Mouse (Mus musculus) forebrain, embryonic 16.5 days (tissue): ENCODE data around the gene Klf7. TPM values are rescaled to one million over a fixed set of nuclear protein-coding genes. Genes with fewer than 3 reads are reported as not detected.
A peak's percentile ranks its signal among the peaks of the same experiment; 100 is the strongest.

Source experiments
- ATAC-seq: fragments of 200-750 bp; cut with Nextera tagmentation; 2 replicates; pipeline ENCODE4 v1.8.0; 2017; ENCODE audit warnings: mild to moderate bottlenecking, moderate library complexity
- H3K27ac ChIP-seq: fragments of 300-500 bp; sonication (generic); 2 replicates; pipeline ENCODE4 v1.5.1; 2014; ENCODE audit warnings: low read length, control low read depth
- H3K27me3 ChIP-seq: fragments of 300-500 bp; sonication (generic); replicated peaks from 2 replicates; pipeline ENCODE4 v1.6.1; 2014; ENCODE audit warnings: low read length; ENCODE audit not compliant: control insufficient read depth, insufficient read depth
- H3K36me3 ChIP-seq: fragments of 300-500 bp; sonication (generic); 2 replicates; pipeline ENCODE4 v1.6.1; 2014; ENCODE audit not compliant: control insufficient read depth, insufficient read depth
- H3K4me1 ChIP-seq: fragments of 300-500 bp; sonication (generic); replicated peaks from 2 replicates; pipeline ENCODE4 v1.6.1; 2014; ENCODE audit warnings: low read length; ENCODE audit not compliant: control insufficient read depth, insufficient read depth
- H3K4me2 ChIP-seq: fragments of 300-500 bp; sonication (generic); 2 replicates; pipeline ENCODE4 v1.6.1; 2014; ENCODE audit warnings: mild to moderate bottlenecking, low read length, control low read depth
- H3K4me3 ChIP-seq: fragments of 300-500 bp; sonication (generic); replicated peaks from 2 replicates; pipeline ENCODE4 v1.5.1; 2014; ENCODE audit warnings: mild to moderate bottlenecking, low read length, control low read depth
- H3K9ac ChIP-seq: fragments of 300-500 bp; sonication (generic); replicated peaks from 2 replicates; pipeline ENCODE4 v1.6.1; 2014; ENCODE audit warnings: low read depth, low read length, control low read depth
- H3K9me3 ChIP-seq: fragments of 300-500 bp; sonication (generic); 2 replicates; pipeline ENCODE4 v1.6.1; 2016; ENCODE audit warnings: low read length; ENCODE audit not compliant: control insufficient read depth
- WGBS: fragments of 180-500 bp; shearing (Covaris S2); extraction: QIAGEN DNeasy Blood & Tissue Kit; methylation state at CpG from one replicate; pipeline ENCODE4 v1.1.7; 2014; 5-methylcytosine and 5-hydroxymethylcytosine counted together
- polyA plus RNA-seq: library from polyadenylated mRNA; unstranded; fragments of >200 nt; fragmentation: Nextera tagmentation; extraction: Ambion mirVana; gene quantifications from 2 replicates; pipeline ENCODE4 v1.2.1, GENCODE M21; 2015

The Klf7 gene
- polyA plus RNA-seq, 1 experiment from 2014 or later: 131 TPM

DNA sequence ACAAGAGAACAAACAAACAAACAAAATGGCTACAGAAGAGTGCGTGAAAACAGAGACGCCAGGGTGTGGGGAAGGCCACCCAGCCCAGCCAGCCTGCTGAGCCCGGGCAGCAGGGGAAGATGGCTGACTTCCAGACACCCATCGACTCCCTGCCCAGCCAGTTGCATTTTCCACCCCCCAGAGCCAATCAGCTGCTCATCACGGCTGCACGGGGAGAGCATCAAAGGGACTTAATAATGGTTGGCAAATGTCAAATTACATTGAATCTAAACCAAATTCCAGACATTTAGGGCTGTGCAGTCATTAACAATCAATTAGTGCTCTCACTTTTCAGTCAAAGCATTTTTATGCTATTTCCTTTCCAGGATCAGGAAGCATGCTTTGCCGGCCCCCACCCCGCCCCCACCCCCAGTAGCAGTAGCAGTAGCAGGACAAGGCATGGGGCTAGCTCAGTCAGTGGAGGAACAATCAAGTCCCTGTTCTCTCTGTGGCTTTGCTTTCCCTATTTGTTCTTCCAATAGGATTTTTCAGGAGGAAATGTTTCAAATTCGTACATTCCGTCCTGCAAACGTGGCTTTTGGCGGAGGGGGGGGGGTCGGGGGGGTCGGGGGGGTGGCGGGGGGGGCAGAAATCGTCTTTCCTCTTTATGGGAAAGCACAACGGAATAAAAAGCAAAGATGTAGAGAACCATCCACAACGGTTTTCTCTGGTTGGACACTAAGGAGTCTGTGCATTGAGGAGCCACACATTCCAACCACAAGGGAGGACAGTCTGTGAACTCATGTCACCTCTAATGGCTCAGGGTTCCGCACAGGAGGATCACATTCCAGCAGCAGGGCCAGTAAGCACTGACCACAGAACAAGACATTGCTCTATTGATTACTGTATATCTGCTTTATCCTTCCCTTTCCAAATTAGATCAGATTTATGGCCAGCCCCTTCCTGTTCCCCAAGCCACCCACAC lies 101.1 kb downstream of the Klf7 start:
- peak overlapping the region; percentile 23 for H3K4me2 ChIP-seq
- ATAC-seq: peak; percentile 90
- WGBS: 24% methylated on average over 19 of the region's 19 CpGs
- no peak overlapping the region for H3K4me3 ChIP-seq
- H3K27ac ChIP-seq: peak overlapping the region; percentile 3; the same call in 1 of the 2 replicates
- H3K9ac ChIP-seq: no peak overlapping the region
- H3K27me3 ChIP-seq: no peaks in the 10 kb centered on the region
- no peaks in the 10 kb centered on the region for H3K9me3 ChIP-seq
- H3K4me1 ChIP-seq: peaks cover 22% of the 10 kb centered on the region
- H3K36me3 ChIP-seq: no peaks in the 10 kb centered on the region

DNA sequence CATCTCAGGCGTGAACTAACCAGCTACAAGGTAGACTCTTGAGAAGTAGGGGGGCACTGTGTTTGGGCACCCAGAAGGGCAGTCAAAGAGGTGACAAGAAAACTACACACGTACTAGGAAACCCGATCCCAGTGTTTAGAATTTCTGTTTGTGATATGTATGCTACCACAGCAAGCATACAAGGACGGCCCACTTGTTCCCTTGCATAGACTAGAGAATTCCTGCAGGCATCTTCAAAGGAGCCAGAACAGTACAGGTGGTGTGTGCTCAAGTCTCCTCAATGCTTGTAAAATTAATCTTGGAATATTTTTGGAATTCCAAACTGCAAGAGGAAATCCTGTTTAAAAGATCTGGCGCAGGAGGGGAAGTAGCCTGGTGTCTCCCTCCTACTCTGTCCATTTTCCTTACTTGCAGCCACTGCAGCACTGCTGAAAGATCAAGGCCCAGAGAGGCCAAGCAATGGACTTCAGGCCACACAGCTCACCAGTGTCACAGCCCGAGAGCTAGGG lies 102.9 kb downstream of the Klf7 start:
- Histone ChIP-seq H3K4me3 (no peak overlapping the region), H3K9ac (no peak overlapping the region), H3K9me3 (no peaks in the 10 kb centered on the region), H3K36me3 (no peaks in the 10 kb centered on the region), H3K27me3 (no peaks in the 10 kb centered on the region), H3K4me1 (peaks cover 22% of the 10 kb centered on the region), H3K27ac (no peak overlapping the region), H3K4me2 (no peak overlapping the region)
- 74% methylated on average over 6 of the region's 6 CpGs for WGBS
- no peak for ATAC-seq

- H3K4me2 ChIP-seq: no peak overlapping the region
- 49% methylated on average over 16 of the region's 16 CpGs for WGBS
- ATAC-seq: no peak
Measured at GRCm38 (mm10) chr1:64018466-64019077, 103.5 kb downstream of the Klf7 start.

GRCm38 (mm10) chr1:64014091-64014490 lies 108.0 kb downstream of the Klf7 start:
- no peaks in the 10 kb centered on the region for H3K9me3 ChIP-seq
- no peaks in the 10 kb centered on the region for H3K27me3 ChIP-seq
- ATAC-seq: no peak
- peaks cover 3% of the 10 kb centered on the region for H3K4me1 ChIP-seq
- no peak overlapping the region for H3K4me2 ChIP-seq
- no peak overlapping the region for H3K9ac ChIP-seq
- H3K27ac ChIP-seq: no peak overlapping the region
- 71% methylated on average over 1 of the region's 1 CpGs for WGBS
- no peak overlapping the region for H3K4me3 ChIP-seq
- no peaks in the 10 kb centered on the region for H3K36me3 ChIP-seq

More at GRCm38 (mm10) chr1:64018466-64019077, 103.5 kb downstream of the Klf7 start:
- no peak overlapping the region for H3K27ac ChIP-seq
- H3K36me3 ChIP-seq: no peaks in the 10 kb centered on the region
- no peak overlapping the region for H3K9ac ChIP-seq
- peaks cover 22% of the 10 kb centered on the region for H3K4me1 ChIP-seq
- no peaks in the 10 kb centered on the region for H3K9me3 ChIP-seq
- no peaks in the 10 kb centered on the region for H3K27me3 ChIP-seq
- H3K4me3 ChIP-seq: no peak overlapping the region

DNA sequence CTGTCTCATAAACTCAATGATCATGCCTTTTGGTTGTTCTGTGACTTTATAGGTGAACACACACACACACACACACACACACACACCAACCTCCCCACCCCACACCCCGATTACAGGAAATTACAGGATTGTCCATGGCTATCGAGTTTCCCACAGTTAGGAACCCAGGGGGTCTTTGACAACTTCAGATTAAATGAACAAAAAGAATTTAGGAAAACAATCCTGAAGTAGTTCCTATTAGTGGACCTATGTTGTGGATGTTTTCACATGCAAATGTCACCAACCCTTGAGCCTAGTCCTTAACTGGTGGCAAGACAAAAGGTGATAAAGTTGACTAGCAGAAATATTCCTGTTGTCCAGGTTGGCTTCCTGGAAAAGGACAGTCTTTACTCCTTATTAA lies 113.1 kb downstream of the Klf7 start:
- no peaks in the 10 kb centered on the region for H3K36me3 ChIP-seq
- no peaks in the 10 kb centered on the region for H3K4me1 ChIP-seq
- ATAC-seq: no peak
- no peak overlapping the region for H3K4me3 ChIP-seq
- no peaks in the 10 kb centered on the region for H3K27me3 ChIP-seq
- H3K4me2 ChIP-seq: no peak overlapping the region
- no peak overlapping the region for H3K9ac ChIP-seq
- H3K9me3 ChIP-seq: no peaks in the 10 kb centered on the region
- H3K27ac ChIP-seq: no peak overlapping the region
- 9% methylated on average over 2 of the region's 2 CpGs for WGBS

DNA sequence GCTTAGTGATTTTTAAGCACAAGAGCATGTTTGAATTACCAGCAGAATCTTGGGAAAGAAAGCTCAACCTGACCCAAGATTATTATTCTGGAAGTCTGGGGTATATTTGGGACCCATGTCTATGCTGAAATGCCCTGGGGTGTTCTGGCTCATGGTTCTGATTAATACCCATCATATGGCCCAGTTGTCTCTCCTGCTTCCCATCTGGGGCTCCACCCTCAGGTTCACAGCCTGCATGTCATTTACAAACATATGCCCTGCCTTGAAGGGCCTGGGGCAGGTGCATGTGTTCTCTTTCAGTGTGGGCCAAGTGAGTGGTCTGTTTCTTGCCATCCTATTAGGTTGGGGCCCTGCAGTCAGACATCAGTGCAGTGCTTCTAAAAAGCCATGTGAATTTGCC lies 114.1 kb downstream of the Klf7 start:
- Histone ChIP-seq H3K36me3 (no peaks in the 10 kb centered on the region), H3K4me1 (peaks cover 3% of the 10 kb centered on the region; the same call in 1 of the 2 replicates), H3K9ac (no peak overlapping the region), H3K4me3 (no peak overlapping the region), H3K27me3 (no peaks in the 10 kb centered on the region), H3K9me3 (no peaks in the 10 kb centered on the region), H3K4me2 (no peak overlapping the region), H3K27ac (no peak overlapping the region)
- ATAC-seq: no peak

- WGBS: 88% methylated on average over 2 of the region's 2 CpGs
- H3K4me3 ChIP-seq: no peak overlapping the region
- ATAC-seq: no peak
- no peaks in the 10 kb centered on the region for H3K27me3 ChIP-seq
- no peak overlapping the region for H3K27ac ChIP-seq
- H3K9me3 ChIP-seq: no peaks in the 10 kb centered on the region
- no peak overlapping the region for H3K4me2 ChIP-seq
- peaks cover 3% of the 10 kb centered on the region; the same call in 1 of the 2 replicates for H3K4me1 ChIP-seq
- no peaks in the 10 kb centered on the region for H3K36me3 ChIP-seq
- no peak overlapping the region for H3K9ac ChIP-seq
Measured at GRCm38 (mm10) chr1:64005194-64005593, 116.9 kb downstream of the Klf7 start.

DNA sequence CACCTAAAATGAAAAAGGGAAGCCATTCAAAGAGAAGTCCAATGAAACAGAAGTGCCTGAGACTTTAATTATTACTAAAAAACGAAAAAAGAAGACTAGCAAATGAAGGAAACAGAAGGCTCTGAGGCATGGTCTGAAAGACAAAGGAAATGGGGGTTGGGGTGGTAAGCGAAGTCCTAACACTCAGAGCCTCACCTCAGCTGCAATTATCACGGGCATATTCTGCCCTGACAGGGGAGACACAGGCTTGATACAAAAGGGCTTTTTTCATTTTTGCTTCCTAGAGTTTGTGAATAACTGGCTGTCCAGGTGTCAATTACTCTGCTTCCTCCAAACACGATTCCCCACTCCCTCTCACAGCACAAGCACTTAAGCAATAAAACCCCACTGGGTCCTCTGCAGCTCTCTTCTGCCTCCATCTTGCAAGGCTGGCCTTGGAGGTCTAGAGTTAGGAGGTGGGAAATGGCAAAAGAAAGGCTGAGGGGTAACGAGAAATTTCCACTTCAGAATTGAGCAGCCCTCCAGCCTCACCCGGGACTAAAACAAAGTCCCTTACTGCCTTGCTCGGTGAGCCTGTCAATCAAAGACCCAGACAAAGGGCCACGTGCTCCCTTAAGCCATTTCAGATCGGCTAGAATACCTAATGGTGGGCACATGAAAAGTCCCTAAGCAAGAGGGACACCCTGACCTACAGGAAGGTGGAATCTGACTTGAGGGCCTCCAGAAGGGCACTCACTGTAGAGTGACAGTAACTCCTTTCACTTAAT lies 118.4 kb downstream of the Klf7 start:
- no peaks in the 10 kb centered on the region for H3K27me3 ChIP-seq
- no peak overlapping the region for H3K4me2 ChIP-seq
- H3K4me1 ChIP-seq: peaks cover 3% of the 10 kb centered on the region; the same call in 1 of the 2 replicates
- no peak overlapping the region for H3K9ac ChIP-seq
- no peak overlapping the region for H3K27ac ChIP-seq
- no peak overlapping the region for H3K4me3 ChIP-seq
- H3K36me3 ChIP-seq: no peaks in the 10 kb centered on the region
- 13% methylated on average over 9 of the region's 9 CpGs for WGBS
- ATAC-seq: 0 out of 2 replicates have a peak, but pooled peaks have one; percentile 11
- no peaks in the 10 kb centered on the region for H3K9me3 ChIP-seq

GRCm38 (mm10) chr1:64002036-64002435 lies 120.0 kb downstream of the Klf7 start:
- no peak overlapping the region for H3K4me2 ChIP-seq
- no peaks in the 10 kb centered on the region for H3K36me3 ChIP-seq
- H3K4me1 ChIP-seq: peaks cover 3% of the 10 kb centered on the region; the same call in 1 of the 2 replicates
- H3K9ac ChIP-seq: no peak overlapping the region
- H3K4me3 ChIP-seq: no peak overlapping the region
- no peak overlapping the region for H3K27ac ChIP-seq
- H3K27me3 ChIP-seq: no peaks in the 10 kb centered on the region
- 88% methylated on average over 6 of the region's 6 CpGs for WGBS
- H3K9me3 ChIP-seq: no peaks in the 10 kb centered on the region
- no peak for ATAC-seq
